Mouse (Mus musculus) T-helper 2 cell (primary cell): ENCODE data around the gene Pla2g4a.

ENCODE experiments used
- in situ Hi-C: fragments of 300-600 bp; cut with MboI, MseI; formaldehyde crosslinking; loops from one replicate; pipeline ENCODE4 v1.15.1; 2025; ENCODE audit warnings: high pct_unique_total_duplicates

The Pla2g4a gene

DNA sequence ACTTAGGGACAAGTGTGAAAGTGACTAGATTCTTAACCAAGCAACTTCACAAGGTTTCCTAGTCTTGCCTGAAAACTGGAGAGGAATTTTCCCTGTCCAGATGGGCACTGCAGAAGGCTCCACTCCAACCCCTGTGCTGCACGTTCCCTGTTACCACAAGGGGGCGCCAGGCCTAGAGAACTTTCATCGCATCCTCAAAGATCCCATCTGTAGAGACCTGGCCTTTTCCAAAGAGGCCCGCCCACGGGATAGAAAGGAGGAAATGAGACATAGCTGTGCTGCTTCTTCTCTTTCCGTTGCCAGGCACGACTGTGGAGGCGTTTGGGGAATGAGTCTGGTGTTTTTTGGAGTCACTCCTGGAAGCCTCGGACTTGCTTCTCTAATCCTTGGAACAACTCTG lies 104.4 kb downstream of the Pla2g4a start:
- in situ Hi-C loops: loop anchor here (5.0 kb wide), 1 partner anchor 401 kb away; no protein-coding TSS in a partner anchor

DNA sequence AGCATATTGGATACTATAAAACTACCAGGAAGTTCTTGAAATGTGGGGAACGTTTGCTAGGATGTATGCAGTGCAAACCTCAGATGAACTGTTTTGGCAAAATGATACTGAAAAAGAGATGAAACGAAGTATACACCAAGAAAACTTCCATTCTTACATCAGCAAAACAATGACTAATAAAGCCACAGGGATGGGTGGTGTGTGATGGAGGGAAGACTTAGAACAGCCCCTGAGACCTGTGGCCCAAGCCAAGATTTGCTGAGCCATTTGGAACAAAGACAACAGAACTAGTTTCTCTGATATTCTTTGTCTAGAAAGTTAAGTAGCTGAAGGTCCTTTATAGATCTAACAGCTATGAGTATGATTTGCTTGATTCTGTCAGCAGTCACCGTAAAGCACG lies 105.5 kb downstream of the Pla2g4a start:
- in situ Hi-C loops: loop anchor here (5.0 kb wide), 1 partner anchor 402 kb away; no protein-coding TSS in a partner anchor

- in situ Hi-C loops: loop anchor here (5.0 kb wide), 1 partner anchor 402 kb away; no protein-coding TSS in a partner anchor
These were observed 106.2 kb downstream of the Pla2g4a start for GRCm38 (mm10) chr1:149854867-149855266.

GRCm38 (mm10) chr1:149846655-149847054 lies 114.4 kb downstream of the Pla2g4a start:
- in situ Hi-C loops: no loop called here

DNA sequence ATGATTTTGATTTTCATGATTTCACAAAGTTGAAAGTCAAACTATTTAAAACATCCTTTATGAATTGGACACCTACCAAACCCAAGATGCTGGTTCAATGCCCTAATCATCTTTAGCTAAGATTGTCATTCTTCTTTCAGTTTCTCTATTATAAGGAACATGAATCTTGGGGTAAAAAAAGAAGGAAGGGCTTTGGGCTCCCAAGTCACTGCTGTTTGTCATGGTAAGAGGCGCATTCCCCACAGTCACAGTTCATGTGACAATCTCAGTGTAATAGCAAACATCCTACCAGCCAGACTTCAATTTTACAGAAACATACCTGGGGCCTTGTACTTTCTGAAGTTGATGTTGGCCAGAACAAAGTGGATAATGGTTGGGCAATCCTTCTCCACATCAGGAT lies 119.2 kb downstream of the Pla2g4a start:
- in situ Hi-C loops: no loop called here

DNA sequence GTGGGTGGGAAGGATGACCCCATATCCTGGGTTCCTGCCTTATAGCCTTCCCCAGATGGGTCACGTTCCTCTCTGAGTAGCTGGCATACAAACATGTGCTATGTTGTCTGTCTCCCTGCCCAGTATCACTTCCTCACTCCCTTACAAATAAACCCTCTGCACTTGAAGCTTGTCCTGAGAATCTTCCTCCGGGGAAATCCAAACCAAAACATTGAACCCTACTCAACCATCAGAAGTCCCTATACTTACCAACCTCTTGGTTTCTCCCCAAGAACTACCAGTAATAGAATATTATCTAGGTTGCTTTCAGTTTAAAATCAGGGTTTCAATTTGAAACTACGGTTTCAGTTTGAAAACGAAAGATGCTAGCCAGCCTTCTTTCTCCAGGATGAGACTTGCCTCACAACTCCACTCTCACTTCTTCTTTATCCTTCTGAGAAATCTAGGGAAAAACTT lies 120.1 kb downstream of the Pla2g4a start:
- in situ Hi-C loops: no loop called here

DNA sequence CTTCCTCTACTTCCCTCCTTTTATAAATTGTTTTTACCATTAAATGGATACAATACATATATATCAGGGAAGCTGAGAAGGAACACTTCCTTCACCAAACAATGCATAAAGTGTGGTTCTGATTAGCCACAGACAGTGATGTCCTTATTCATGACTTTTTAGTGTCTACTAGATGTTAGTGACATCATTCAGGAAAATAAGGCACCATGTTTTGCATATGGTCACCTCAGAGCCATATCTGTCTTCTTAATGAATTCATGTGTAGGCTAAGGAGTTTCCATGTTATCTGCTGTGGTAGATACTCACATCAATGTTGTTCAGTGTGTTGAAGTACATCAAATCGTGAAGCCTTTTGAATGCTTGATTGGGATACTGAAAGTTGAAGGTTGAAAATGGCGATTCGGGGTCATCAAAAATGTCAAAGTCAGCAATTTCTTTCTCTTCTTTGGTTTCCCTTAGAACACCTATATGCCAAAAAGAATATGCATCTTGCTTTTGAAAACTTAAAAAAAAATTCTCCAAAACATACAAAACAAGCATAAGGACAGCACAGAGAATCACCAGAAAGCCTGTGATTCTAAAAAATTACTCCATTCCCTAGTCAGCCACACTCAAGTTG lies 120.7 kb downstream of the Pla2g4a start:
- in situ Hi-C loops: no loop called here

- in situ Hi-C loops: no loop called here
These were observed 124.6 kb downstream of the Pla2g4a start for GRCm38 (mm10) chr1:149836496-149836895.

DNA sequence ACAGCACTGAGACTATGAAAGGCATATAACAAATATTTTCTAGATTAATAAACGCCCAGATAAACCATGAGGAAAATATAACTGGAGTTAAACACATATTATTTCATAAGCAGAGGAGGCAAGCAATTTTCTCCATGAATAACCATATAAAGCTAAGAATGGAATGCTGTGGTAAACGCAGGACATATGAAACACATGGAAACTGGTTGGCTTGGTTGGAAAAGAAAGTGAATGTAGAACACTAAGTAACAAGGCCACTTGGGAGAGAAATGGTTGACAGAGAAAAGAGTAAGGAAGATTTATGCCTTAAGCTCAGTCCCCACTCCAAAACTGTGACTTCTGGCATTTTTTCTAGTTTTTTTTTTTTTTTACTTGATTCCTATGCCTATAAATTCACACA lies 127.2 kb downstream of the Pla2g4a start:
- in situ Hi-C loops: no loop called here

DNA sequence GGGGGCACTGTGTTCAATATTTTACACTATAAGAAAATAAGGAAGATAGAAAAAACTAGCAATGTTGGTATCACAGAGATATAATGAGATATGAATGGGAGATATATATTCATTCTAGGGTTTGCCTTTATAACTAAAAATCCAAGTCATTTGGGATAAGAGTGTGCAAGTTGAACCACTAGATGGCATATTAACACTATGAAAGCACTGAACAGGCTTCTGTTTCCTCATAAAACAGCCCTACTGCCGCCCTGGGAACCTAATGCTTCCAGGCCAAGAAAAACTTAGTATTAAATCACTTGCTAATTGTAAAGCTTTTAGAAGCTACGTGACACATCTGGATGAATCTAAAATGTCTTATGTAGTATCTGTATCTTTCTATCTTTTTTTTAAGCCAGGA lies 128.1 kb downstream of the Pla2g4a start:
- in situ Hi-C loops: no loop called here

GRCm38 (mm10) chr1:149832514-149832913 lies 128.6 kb downstream of the Pla2g4a start:
- in situ Hi-C loops: no loop called here

DNA sequence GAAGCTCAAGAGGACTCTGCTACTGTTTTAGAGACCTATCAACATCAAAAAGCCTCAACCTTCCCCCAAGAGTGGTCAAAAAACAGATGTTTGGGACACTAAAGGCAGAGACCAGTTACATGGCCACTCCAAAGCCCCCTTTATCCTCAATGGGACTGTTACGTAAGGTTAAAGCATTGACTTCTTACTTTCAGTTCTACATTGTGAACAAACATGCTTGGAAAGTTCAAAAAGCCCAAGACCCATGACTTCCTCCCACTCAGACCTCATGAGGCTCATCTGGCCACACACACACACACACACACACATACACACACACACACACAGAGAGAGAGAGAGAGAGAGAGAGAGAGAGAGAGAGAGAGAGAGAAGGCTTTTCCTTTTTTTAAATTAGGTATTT lies 130.0 kb downstream of the Pla2g4a start:
- in situ Hi-C loops: no loop called here

DNA sequence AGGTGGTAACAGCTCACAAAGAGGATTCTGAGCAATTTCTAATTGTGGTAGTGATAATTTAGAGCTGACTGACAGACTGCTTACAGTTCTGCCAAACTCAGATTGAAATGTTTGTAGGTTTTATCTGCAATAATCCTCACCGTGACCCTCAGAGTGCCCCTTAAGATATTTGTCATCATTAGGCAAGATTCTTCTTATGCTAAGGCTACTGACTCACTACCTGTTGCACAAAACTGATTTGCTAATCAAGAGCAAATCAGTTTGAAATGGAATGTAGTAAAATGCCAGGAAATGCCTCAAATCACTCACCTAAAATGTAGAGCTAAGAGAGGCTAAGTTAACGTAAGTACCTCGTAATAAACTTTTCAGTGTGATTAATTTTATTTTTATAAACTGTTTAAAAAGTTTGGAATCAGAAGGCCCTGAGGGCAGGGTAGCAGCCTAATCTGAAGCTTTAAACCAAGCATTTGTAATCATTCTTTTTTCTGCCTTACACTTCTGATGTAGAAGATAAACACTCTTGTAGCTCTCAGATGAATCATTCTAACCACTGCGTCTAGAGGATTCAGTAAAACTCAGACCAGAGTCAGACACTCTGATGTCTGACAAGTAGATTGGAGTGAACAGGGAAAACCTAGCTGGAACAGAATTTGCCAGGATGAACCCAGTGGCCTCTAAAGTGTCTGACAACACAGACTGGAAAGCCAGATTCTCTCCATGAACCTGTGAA lies 147.3 kb downstream of the Pla2g4a start:
- in situ Hi-C loops: no loop called here

GRCm38 (mm10) chr1:149809527-149809926 lies 151.6 kb downstream of the Pla2g4a start:
- in situ Hi-C loops: no loop called here
